Mouse (Mus musculus): ENCODE measurements at regions not wholly inside any gene's neighbourhood (a gene's known extent, or its start where the extent isn't known, plus 50 kb on each side); places are given as distances from the start of the nearest gene placed in this dataset.

DNA sequence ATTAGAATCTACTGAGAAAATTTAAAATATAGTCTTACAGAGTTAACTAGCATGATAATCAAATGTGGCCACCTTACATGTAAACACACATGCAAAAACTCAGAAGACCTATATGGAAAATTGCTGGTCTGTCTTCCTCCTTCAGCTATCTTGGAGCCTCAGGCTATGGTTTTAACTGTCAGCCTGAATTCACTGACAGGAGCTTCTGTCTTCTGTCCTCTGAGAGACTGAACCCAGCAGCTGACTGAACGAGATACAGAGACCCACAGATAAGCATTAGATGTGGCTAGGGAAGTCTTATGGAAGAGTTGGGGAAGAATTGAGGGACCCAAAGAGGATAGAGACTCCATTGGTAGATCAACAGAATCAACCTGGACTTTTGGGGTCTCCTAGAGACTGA lies 360.0 kb upstream of the Meox2 start:
- DNase-seq = no peak

DNA sequence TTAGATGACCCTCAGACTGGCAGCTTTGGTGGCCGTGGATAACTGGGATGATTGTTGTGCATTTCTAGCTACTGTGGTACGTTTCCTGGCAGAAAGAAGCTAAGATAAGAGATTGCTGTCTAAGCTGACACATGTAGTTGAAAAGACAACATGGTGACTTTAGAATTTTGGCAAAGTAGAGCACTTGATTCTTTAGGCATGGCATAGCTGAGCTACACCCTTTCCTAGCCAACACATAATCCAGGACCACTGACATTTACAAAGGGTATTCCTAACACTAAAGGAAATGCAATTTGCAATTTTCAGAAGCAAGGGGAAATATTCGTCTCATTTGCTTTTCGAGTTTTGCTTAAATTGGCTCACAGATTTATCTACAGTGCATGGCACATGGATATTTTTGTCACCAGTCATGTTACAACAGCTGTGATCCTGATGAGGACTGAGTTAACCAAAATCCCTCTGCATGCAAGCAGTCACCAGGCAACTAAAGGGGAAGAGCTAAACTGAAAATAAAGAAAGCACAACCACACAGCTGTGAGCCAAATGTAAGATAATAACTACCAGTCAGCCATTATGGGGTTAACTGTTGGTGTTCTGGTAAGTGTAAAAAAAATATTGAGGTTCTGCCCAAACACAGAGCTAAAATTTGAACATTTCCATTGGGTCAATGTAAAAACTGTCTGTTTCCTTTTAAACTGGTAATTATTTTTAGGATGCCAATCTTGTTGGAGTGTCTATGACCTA lies 342.9 kb upstream of the Meox2 start:
- no peak for DNase-seq

GRCm38 (mm10) chr12:36766167-36766566 lies 342.2 kb upstream of the Meox2 start:
- no peak for DNase-seq

DNA sequence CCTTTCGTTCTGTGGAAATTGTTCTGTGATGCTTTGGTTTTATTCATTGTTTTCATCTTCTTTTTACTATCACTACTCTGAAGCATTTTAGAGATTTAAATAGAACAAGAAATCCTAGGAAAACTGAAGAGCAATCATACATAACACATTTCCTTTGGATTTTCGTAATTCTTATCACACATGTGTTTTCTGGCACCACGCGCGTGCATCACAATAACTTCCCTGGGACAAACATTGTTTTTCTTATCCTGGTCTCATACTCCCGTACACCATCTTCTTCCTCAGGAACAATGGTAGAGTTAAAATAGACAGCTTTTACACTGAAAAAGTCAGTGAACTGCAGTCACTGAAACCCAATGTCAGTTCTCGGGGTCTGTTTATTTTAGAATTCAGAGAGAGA lies 327.6 kb upstream of the Meox2 start:
- no peak for DNase-seq

DNA sequence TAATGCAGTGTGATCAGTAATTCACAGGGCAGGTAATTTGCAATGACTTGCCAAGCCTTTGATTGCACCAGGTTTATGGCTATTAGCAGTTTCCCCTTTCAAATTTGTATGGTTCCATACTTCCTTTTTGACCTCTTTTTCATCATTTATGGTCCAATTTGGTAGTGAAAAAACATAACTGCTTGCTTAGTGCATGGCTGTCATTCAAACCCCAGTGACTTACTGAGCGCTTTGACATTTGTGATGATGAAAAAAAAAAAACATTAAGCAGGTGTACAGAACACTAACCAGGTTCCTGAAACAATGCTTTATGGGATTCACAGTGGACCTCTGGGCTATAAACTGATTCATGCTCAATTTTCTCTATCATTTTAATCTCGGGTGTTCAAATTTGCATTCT lies 317.5 kb upstream of the Meox2 start:
- DNase-seq = no peak

DNA sequence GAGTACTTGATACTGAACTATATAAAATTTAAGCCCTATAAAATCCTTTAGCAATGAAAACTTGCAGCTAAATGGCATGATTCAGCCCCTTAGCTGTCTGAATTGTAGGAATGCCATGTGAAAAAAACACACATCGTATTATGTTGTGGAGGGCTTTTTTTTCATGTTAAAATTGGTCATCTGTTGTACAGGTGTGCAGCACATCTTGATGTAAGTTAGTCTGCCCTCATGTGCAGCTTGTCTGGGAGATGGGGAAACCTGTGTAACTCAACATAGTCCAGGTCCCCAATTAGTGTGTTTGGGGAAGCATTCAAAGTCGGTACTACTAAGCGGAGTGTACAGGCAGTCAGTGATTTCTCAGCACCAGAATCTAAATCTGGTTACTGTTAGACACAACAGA lies 316.9 kb upstream of the Meox2 start:
- DNase-seq = no peak

GRCm38 (mm10) chr12:36792205-36792604 lies 316.1 kb upstream of the Meox2 start:
- DNase-seq = no peak

GRCm38 (mm10) chr12:36793799-36794198 lies 314.5 kb upstream of the Meox2 start:
- DNase-seq = no peak

GRCm38 (mm10) chr12:36796201-36796600 lies 312.1 kb upstream of the Meox2 start:
- DNase-seq = no peak

DNA sequence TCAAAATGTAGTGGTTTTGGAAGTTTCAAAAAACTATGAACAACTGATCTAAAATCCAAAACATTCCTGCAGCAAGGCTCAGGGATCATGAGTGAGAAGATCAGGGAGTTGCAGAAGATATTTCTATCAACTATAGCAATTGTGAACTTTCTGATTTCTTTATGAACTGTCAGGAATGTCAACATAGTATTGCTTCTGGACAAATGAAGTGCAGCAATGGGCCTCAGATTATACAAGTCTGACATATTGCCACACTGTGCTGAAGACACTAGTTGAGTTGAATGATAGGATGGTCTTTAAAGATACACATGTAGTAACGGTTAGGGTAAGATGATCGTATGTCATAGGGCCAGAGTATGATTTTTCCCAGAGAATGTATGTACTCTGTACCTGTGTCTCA lies 290.4 kb upstream of the Meox2 start:
- no peak for DNase-seq

- no peak for DNase-seq
Observed at GRCm38 (mm10) chr12:36818852-36819251, 289.5 kb upstream of the Meox2 start.

- no peak for DNase-seq
Observed at GRCm38 (mm10) chr12:36826766-36827165, 281.6 kb upstream of the Meox2 start.

DNA sequence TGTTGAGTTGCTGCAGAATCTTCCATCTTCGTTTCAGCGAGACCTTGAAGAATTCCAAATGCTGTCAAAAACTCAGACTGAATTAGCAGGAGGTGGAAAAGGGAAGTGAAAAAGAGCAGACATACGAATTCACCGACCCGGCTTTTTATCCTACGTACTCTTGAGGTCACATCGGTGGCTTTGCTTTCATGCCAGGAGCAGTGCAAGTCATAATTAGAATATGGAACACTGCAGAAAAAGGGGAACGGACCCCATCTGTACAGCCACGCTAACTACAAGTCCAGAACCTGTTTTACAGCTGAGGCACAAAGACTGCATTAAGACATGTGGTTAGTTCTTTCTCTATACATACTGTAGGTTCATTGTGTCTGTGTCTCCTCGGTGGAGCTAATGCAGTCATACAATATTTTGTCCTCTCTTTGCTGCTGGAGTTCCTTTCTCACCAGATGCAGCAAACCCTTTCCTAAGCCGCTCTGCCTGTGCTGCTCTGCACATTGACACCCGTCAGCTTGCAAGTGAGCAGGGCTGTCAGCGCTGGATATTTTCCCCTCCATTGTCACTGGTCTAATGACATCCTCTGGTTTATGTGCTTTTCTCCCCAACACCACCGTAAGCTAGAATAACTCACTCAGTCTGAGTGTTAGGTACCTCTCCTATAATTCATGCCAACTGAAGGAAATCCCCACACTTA lies 276.9 kb upstream of the Meox2 start:
- no peak for DNase-seq

GRCm38 (mm10) chr12:36842957-36843356 lies 265.4 kb upstream of the Meox2 start:
- no peak for DNase-seq

GRCm38 (mm10) chr12:36845130-36845529 lies 263.2 kb upstream of the Meox2 start:
- DNase-seq = no peak

DNA sequence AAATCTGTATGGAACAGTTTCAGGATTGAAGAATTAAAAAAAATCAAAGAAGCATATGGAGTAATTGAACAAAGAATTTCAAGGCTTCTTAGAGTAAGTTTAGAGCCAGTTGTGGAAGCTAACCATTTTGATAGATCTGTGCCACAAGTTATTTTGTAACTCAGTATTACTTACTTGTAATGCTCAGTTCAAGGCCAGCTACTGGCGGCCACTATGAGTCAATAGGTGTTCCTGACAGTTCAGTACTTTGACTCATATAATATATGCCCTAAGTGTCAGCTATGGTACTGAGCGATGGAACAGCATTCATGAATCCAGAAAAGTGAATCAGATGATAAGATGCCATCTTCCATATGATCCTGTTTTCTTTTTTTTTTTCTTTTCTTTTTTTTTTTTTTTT lies 259.3 kb upstream of the Meox2 start:
- DNase-seq = no peak

DNA sequence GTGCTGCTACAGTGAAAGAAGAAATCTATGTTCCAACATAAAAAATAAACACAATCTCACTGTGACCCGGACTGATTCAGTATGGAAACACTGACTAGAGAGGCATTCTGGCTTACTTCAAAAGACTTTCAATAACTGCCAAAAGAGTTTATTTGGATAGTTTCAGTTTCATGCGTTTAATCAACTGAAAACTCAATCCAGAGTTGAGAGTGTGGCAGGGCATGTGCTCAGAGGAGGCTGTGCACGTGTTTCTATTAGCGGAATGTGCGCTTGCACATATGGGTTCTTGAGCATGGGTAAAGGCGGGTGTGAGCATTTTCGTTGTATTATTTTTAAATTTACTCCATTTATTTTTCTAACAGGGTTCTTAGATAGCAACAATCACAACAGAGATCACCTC lies 245.2 kb upstream of the Meox2 start:
- DNase-seq = no peak

- no peak for DNase-seq
Observed at GRCm38 (mm10) chr12:36880724-36881123, 227.6 kb upstream of the Meox2 start.

DNA sequence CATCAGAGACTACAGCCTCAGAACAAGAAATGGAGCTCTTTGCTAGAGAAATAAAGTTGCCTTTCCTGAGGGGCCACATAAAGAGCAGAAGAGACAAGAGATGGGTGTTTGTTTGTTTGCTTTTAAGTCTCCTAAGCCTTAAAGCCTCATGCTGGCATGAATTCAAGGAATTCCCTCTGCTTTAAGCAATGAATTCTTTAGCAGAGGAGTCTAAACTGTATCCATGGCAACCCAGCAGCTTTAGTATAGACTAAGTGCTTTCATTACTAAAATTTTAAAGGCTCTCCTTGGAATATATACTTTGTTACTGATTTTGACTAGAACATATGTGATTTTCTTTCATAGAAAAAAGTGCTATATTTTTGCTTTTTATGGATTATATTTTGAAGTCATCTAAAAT lies 195.0 kb upstream of the Meox2 start:
- no peak for DNase-seq

- DNase-seq = no peak
Observed at GRCm38 (mm10) chr12:36917576-36918106, 190.7 kb upstream of the Meox2 start.

DNA sequence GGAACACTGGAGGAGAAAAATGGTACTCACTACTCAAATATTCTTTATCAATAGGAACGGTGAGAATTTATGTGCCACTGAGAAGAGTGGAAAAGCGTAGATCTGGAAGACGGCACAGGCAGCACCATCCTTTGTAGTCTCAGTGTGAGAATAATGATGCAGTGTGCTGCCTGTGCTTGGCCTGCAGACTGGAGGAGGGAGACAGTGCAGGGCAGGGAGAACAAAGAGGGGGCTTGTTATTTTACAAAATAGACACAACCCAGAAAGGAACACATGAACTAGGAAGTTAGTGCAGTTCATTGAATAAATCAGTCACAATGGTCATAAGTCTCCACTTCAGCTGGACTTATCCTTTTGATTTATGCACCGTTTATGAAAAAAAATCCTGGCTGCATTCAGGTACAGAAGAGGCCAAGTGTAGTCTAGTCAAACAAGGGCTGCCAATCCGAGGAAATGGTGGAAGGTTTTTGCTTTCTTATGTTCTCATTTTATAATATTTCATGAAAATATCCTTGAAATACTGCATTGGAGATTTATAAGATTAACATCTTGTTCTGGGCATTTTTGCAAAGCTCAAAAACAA lies 190.0 kb upstream of the Meox2 start:
- DNase-seq = no peak

DNA sequence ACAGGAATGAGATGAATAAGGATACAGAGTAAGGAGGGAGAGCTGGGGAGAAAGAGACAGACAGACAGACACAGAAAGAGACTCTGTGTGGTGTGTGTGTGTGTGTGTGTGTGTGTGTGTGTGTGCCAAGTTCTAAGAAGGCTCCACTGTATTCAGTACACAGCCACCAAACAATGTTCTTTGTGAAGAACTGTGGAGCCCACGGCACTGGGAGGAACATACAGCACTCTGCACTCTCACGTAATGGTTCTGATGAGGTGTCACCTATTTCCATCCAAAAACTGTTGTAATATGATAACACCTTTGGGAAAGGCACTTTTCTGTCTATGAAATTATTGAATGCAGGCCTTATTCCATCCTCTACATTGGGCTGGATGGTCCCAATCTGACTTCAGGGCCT lies 184.8 kb upstream of the Meox2 start:
- DNase-seq = no peak

- no peak for DNase-seq
Observed at GRCm38 (mm10) chr12:36926225-36926624, 182.1 kb upstream of the Meox2 start.

- DNase-seq = peak; percentile 23
Observed at GRCm38 (mm10) chr12:36933118-36933610, 175.2 kb upstream of the Meox2 start.
